Mouse (Mus musculus) natural killer cell, adult 2 months (primary cell): ENCODE data around the gene Sgo1.

Source experiments
- DNase-seq, 2 experiments: peaks; one replicate each; pipeline ENCODE4 v3.0.0; 2022; ENCODE audit warnings: low spot score in 2 of 2

The Sgo1 gene

GRCm38 (mm10) chr17:53650251-53650661 is 38.9 kb downstream of the Sgo1 start:
- DNase-seq = no peak

GRCm38 (mm10) chr17:53643360-53643759 is 45.8 kb downstream of the Sgo1 start:
- DNase-seq = no peak

- DNase-seq = no peak
These were observed 57.8 kb downstream of the Sgo1 start for GRCm38 (mm10) chr17:53631344-53631743.

GRCm38 (mm10) chr17:53628131-53628530 is 61.0 kb downstream of the Sgo1 start:
- DNase-seq = no peak

- no peak for DNase-seq
These were observed 61.6 kb downstream of the Sgo1 start for GRCm38 (mm10) chr17:53627497-53627896.

- no peak for DNase-seq
These were observed 63.0 kb downstream of the Sgo1 start for GRCm38 (mm10) chr17:53626160-53626559.
